Mouse (Mus musculus): ENCODE data around the gene Gm7792. TPM values are rescaled to one million over a fixed set of nuclear protein-coding genes. Genes with fewer than 3 reads are reported as not detected.

Gm7792 gene
- not detected in 2 replicates for polyA plus RNA-seq (2012; rRNA removed)

DNA sequence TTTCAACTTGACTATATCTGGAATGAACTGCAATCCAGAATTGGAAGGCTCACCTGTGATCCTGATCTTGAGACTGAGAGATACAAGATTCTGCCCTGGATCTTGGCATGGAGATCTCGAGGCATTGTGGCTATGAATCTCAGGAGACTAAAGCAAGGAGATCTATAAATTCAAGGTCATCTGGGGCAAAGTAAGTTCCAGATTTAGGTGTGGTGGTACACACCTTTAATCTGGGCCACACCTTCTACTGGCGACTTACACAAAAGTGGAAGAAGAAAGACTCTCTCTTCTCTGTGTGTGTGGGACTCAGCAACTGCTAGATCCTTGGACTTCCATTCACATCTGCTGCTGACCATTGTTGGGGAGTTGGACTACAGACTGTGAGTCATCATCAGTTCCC is at the start of gene Gm7792:
Gm7792 (plus strand) TSS at position 301 of the 400 bp plus-strand sequence.

Other genes starting within 250 kb of the Gm7792 start
- not detected in 2 replicates for gene C87414, start 172.2 kb upstream of the Gm7792 start, polyA plus RNA-seq (2012; rRNA removed)
- not detected in 2 replicates for gene Gm16429, start 85.3 kb downstream of the Gm7792 start, polyA plus RNA-seq (2012; rRNA removed)
- not detected in 2 replicates for gene BC061212, start 226.8 kb downstream of the Gm7792 start, polyA plus RNA-seq (2012; rRNA removed)
- gene Gm6351, start 232.6 kb downstream of the Gm7792 start, polyA plus RNA-seq (2012; rRNA removed), result not detected in 2 replicates

All from liver, embryonic 18 days (tissue).